Mouse (Mus musculus): ENCODE data around the gene Xpc.

DNA sequence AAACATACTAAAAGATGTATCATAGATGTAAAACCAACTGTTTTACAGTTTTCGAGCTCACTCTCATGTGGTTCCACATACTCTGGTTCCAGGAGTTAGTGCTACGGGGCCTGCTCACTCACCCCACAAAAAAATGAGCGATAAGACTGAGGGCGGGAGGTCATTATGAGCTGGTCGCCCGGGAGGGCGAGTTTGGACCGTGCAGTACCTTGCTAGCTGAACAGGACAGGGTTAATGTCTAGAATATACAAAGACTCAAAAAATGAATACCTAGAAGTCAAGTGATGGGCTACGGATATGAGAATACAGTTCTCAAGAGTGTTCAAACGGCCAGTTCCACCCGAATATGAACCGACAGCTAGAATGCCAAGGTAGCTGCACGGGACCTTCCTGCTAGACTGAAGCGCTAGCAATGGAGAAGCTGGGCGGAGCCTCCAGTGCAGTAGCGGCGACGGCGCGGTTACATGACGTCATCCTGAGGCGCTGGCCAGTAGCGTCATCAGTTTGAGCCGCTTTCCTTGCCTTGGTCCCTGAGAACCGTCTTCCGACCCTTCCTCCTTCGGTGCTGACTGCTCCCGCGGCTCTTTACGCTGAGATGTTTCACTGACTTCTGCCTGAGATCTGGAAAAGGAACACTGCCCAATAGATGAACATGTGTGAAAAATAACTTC, 75.1 kb downstream of the Xpc start:
- TF ChIP-seq POLR2A (IDR thresholded peaks at IDR 0.05; ENCODE audit: extremely low read depth, insufficient read depth, low read length) (peak; percentile 99), CTCF (IDR thresholded peaks at IDR 0.05; ENCODE audit: extremely low read depth, insufficient read depth, low read length) (no peak)
